Mouse (Mus musculus): ENCODE data around the gene Katnbl1.

DNA sequence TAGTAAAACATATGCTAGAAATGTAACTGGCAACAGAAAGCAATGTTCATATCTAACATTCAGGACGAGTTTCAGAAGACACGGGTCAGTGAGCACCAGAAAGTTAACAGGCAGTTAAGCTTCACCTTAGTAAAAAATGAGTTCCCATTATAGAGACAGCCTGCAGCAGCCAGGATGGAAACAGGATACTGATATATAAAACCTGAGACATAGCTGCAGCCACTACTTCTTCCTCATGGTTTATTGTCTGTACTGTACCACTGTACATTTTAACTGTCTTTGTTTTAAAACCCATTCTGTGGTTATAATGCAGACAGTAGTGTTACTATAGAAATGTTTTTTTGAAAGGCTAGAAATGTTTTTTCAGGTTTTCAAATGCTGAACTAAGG is 18.2 kb upstream of the Katnbl1 start:
- TF ChIP-seq CTCF (IDR thresholded peaks at IDR 0.05; ENCODE audit: control insufficient read depth, insufficient read depth, low read length) (no peak), POLR2A (IDR thresholded peaks at IDR 0.05; ENCODE audit: borderline replicate concordance, control insufficient read depth, low read depth, low read length) (no peak)
